Mouse (Mus musculus): Measurements from ENCODE around the gene Ccnyl1.
"Not testable (repeated sequence)": the region's sequence is repeated elsewhere in the genome, so short reads cannot be mapped to it uniquely, and the experiment has no call there.

The Ccnyl1 gene

GRCm38 (mm10) chr1:64690213-64691013, at the start of gene Ccnyl1:
Gene Ccnyl1 (plus strand): TSS chr1:64690455.
- peak; percentile 98 for DNase-seq (ENCODE audit: low spot score)

GRCm38 (mm10) chr1:64641069-64641468, 49.2 kb upstream of the Ccnyl1 start:
- no peak for DNase-seq (ENCODE audit: low spot score)

GRCm38 (mm10) chr1:64642541-64642940, 47.7 kb upstream of the Ccnyl1 start:
- not testable (repeated sequence) for DNase-seq (ENCODE audit: low spot score)

GRCm38 (mm10) chr1:64644513-64644912, 45.7 kb upstream of the Ccnyl1 start:
- DNase-seq (ENCODE audit: low spot score): peak; percentile 30

GRCm38 (mm10) chr1:64649362-64650124, 40.7 kb upstream of the Ccnyl1 start:
- DNase-seq (ENCODE audit: low spot score): no peak

- DNase-seq (ENCODE audit: low spot score): no peak
Measured at GRCm38 (mm10) chr1:64653701-64654100, 36.6 kb upstream of the Ccnyl1 start.

GRCm38 (mm10) chr1:64655415-64655814, 34.8 kb upstream of the Ccnyl1 start:
- DNase-seq (ENCODE audit: low spot score): no peak

GRCm38 (mm10) chr1:64656423-64657129, 33.7 kb upstream of the Ccnyl1 start:
- no peak for DNase-seq (ENCODE audit: low spot score)

- DNase-seq (ENCODE audit: low spot score): no peak
Measured at GRCm38 (mm10) chr1:64658876-64659275, 31.4 kb upstream of the Ccnyl1 start.

GRCm38 (mm10) chr1:64667111-64667633, 23.1 kb upstream of the Ccnyl1 start:
- no peak for DNase-seq (ENCODE audit: low spot score)

- no peak for DNase-seq (ENCODE audit: low spot score)
Measured at GRCm38 (mm10) chr1:64669451-64669850, 20.8 kb upstream of the Ccnyl1 start.

GRCm38 (mm10) chr1:64673931-64674330, 16.3 kb upstream of the Ccnyl1 start:
- no peak for DNase-seq (ENCODE audit: low spot score)

- no peak for DNase-seq (ENCODE audit: low spot score)
Measured at GRCm38 (mm10) chr1:64676060-64676839, 14.0 kb upstream of the Ccnyl1 start.

- no peak for DNase-seq (ENCODE audit: low spot score)
Measured at GRCm38 (mm10) chr1:64681499-64681898, 8.8 kb upstream of the Ccnyl1 start.

- DNase-seq (ENCODE audit: low spot score): no peak
Measured at GRCm38 (mm10) chr1:64683039-64683438, 7.2 kb upstream of the Ccnyl1 start.

GRCm38 (mm10) chr1:64684440-64684839, 5.8 kb upstream of the Ccnyl1 start:
- no peak for DNase-seq (ENCODE audit: low spot score)

GRCm38 (mm10) chr1:64688046-64688445, 2.2 kb upstream of the Ccnyl1 start:
- DNase-seq (ENCODE audit: low spot score): no peak

- DNase-seq (ENCODE audit: low spot score): no peak
Measured at GRCm38 (mm10) chr1:64689561-64690212, 568 bp upstream of the Ccnyl1 start.

- peak; percentile 16 for DNase-seq (ENCODE audit: low spot score)
Measured at GRCm38 (mm10) chr1:64691121-64691551, 881 bp downstream of the Ccnyl1 start.

GRCm38 (mm10) chr1:64691581-64691980, 1.3 kb downstream of the Ccnyl1 start:
- DNase-seq (ENCODE audit: low spot score): no peak

- no peak for DNase-seq (ENCODE audit: low spot score)
Measured at GRCm38 (mm10) chr1:64695156-64695555, 4.9 kb downstream of the Ccnyl1 start.

Data from layer of hippocampus, adult 11-12 months (tissue).